Mouse (Mus musculus): ENCODE results near the gene Irf6.

- TF ChIP-seq CTCF (IDR thresholded peaks at IDR 0.05; ENCODE audit: borderline replicate concordance, extremely low read depth, insufficient read depth, insufficient read length) (no peak), POLR2A (IDR thresholded peaks at IDR 0.05; ENCODE audit: borderline replicate concordance, extremely low read depth, insufficient read depth, insufficient read length, poor library complexity, severe bottlenecking) (no peak)
These were observed 16.9 kb downstream of the Irf6 start for GRCm38 (mm10) chr1:193169856-193170255.

All from brain, embryonic 14.5 days (tissue).